Mouse (Mus musculus) liver, postnatal 0 days (tissue): ENCODE measurements around the gene Kat2a. TPM values are rescaled to one million over a fixed set of nuclear protein-coding genes. Genes with fewer than 3 reads are reported as not detected.

Source experiments
- ATAC-seq: fragments of 200-750 bp; cut with Nextera tagmentation; 2 replicates; pipeline ENCODE4 v1.8.0; 2017; ENCODE audit warnings: mild to moderate bottlenecking, moderate library complexity
- DNase-seq: peaks from one replicate; pipeline ENCODE4 v3.0.0-alpha.2; 2016
- H3K27ac ChIP-seq: fragments of 300-500 bp; sonication (generic); 2 replicates; pipeline ENCODE4 v1.5.1; 2014; ENCODE audit warnings: antibody characterized with exemption, moderate library complexity, mild to moderate bottlenecking, low read depth
- H3K27me3 ChIP-seq: fragments of 300-500 bp; sonication (generic); 2 replicates; pipeline ENCODE4 v1.6.1; 2014; ENCODE audit warnings: low read length, control low read depth, mixed read lengths; ENCODE audit not compliant: insufficient read depth
- H3K36me3 ChIP-seq: fragments of 300-500 bp; sonication (generic); replicated peaks from 2 replicates; pipeline ENCODE4 v1.6.1; 2014; ENCODE audit warnings: mild to moderate bottlenecking, control low read depth, low read length, moderate library complexity, mixed read lengths; ENCODE audit not compliant: insufficient read depth
- H3K4me1 ChIP-seq: fragments of 300-500 bp; sonication (generic); 2 replicates; pipeline ENCODE4 v1.6.1; 2014; ENCODE audit warnings: antibody characterized with exemption, mild to moderate bottlenecking, control low read depth; ENCODE audit not compliant: insufficient read depth
- H3K4me2 ChIP-seq: fragments of 300-500 bp; sonication (generic); 2 replicates; pipeline ENCODE4 v1.6.1; 2014; ENCODE audit warnings: low read depth, mild to moderate bottlenecking, low read length, moderate library complexity, mixed read lengths
- H3K4me3 ChIP-seq: fragments of 300-500 bp; sonication (generic); 2 replicates; pipeline ENCODE4 v1.5.1; 2014; ENCODE audit warnings: low read depth, low read length
- H3K9ac ChIP-seq: fragments of 300-500 bp; sonication (generic); replicated peaks from 2 replicates; pipeline ENCODE4 v1.6.1; 2014; ENCODE audit warnings: mild to moderate bottlenecking, moderate library complexity
- H3K9me3 ChIP-seq: fragments of 300-500 bp; sonication (generic); 2 replicates; pipeline ENCODE4 v1.6.1; 2016; ENCODE audit warnings: mild to moderate bottlenecking, control low read depth, low read length, mixed read lengths
- CTCF ChIP-seq: sonication (generic); IDR thresholded peaks from 2 replicates; pipeline ENCODE4 v1.5.1; 2016; ENCODE audit warnings: antibody characterized with exemption, low read depth
- EP300 ChIP-seq: IDR thresholded peaks from 2 replicates; pipeline ENCODE4 v1.6.1; 2016; ENCODE audit warnings: antibody characterized with exemption, low read depth, mild to moderate bottlenecking
- WGBS: fragments of 180-500 bp; shearing (Covaris S2); extraction: QIAGEN DNeasy Blood & Tissue Kit; methylation state at CpG from one replicate; pipeline ENCODE4 v1.1.7; 2014; ENCODE audit not compliant: insufficient replicate concordance; 5-methylcytosine and 5-hydroxymethylcytosine counted together
- polyA plus RNA-seq: library from polyadenylated mRNA; unstranded; fragments of >200 nt; fragmentation: Nextera tagmentation; extraction: Ambion mirVana; gene quantifications from 2 replicates; pipeline ENCODE4 v1.2.1, GENCODE M21; 2015

Gene Kat2a
- polyA plus RNA-seq, 1 experiment from 2014 or later = 9.2 TPM

DNA sequence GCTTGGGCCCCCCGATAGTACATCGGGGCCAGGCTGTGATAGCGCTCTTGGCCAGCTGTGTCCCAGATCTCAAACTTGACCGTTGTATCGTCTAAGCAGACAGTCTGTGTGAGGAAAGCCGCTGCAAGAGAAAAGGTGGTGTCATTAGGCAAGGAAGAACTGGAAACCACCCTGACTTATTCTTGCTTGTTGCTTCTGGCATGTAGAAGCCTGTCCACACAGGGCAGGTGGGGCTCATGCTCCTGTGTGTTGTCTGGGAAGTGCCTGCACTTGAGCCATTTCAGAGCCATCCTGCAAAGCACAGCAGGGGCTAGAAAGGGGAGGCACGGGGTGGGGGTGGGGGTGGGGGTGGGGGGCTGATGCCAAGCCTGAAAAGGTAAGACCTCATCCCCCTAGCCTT lies 6.2 kb upstream of the Kat2a start:
- H3K9ac ChIP-seq = no peak overlapping the region
- ATAC-seq = no peak

DNA sequence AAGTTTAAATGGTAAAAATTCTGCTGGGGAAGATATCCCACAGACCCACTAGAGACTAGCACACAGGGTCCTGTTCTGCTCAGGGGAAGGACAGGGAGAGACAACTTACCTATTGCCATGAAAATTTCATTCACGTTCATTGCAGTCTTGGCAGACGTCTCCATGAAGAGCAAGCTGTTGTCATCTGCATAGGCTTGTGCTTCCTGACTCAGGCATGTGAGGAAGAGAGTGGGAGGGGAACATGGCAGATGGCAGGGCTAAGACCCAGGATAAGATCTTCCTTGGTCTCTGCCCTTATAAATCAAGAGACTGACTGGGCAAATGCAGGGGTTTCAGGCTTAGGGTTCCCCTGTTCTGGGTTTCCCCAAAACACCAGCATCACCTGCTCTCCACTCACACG lies 4.4 kb upstream of the Kat2a start:
- H3K27ac ChIP-seq = no peak overlapping the region
- WGBS = 81% methylated on average over 3 of the region's 3 CpGs
- H3K27me3 ChIP-seq = no peaks in the 10 kb centered on the region
- no peak for TF ChIP-seq CTCF
- no peak overlapping the region for H3K4me2 ChIP-seq
- H3K36me3 ChIP-seq = peaks cover 47% of the 10 kb centered on the region
- H3K4me3 ChIP-seq = no peak overlapping the region
- H3K9ac ChIP-seq = no peak overlapping the region
- no peak for ATAC-seq
- no peaks in the 10 kb centered on the region for H3K9me3 ChIP-seq
- no peak for DNase-seq
- peaks cover 37% of the 10 kb centered on the region for H3K4me1 ChIP-seq

More for the DNA sequence above, 6.2 kb upstream of the Kat2a start:
- no peak for TF ChIP-seq CTCF
- no peak for TF ChIP-seq EP300
- Histone ChIP-seq H3K4me3 (no peak overlapping the region), H3K9me3 (no peaks in the 10 kb centered on the region), H3K4me1 (peaks cover 42% of the 10 kb centered on the region), H3K36me3 (peaks cover 47% of the 10 kb centered on the region), H3K27ac (no peak overlapping the region), H3K4me2 (no peak overlapping the region), H3K27me3 (no peaks in the 10 kb centered on the region)
- WGBS = 88% methylated on average over 7 of the region's 7 CpGs
- DNase-seq = no peak

DNA sequence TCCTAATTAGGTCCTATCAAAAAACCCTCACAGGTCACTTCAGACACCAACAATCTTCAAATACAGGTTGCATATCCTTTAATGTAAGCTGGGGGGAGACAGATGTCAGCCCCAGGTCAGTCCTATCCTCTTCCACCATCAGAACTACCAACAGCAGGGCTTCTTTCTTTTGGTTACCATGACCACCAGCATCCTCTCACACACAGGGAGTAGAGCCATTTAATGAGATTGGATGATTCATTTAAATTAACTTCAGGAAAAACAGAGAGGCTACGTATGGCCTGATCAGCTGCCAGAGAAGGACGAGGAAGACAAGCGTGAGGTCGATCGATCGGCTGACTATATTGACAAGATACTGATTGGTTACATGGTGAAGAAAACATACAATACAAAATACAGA lies 2.7 kb upstream of the Kat2a start:
- no peak for TF ChIP-seq EP300
- no peak for TF ChIP-seq CTCF
- Histone ChIP-seq H3K36me3 (peaks cover 47% of the 10 kb centered on the region), H3K9me3 (no peaks in the 10 kb centered on the region), H3K4me3 (no peak overlapping the region), H3K9ac (no peak overlapping the region), H3K4me2 (no peak overlapping the region), H3K27ac (no peak overlapping the region), H3K4me1 (peaks cover 28% of the 10 kb centered on the region), H3K27me3 (no peaks in the 10 kb centered on the region)
- DNase-seq (no peak), ATAC-seq (no peak)
- 88% methylated on average over 6 of the region's 6 CpGs for WGBS

DNA sequence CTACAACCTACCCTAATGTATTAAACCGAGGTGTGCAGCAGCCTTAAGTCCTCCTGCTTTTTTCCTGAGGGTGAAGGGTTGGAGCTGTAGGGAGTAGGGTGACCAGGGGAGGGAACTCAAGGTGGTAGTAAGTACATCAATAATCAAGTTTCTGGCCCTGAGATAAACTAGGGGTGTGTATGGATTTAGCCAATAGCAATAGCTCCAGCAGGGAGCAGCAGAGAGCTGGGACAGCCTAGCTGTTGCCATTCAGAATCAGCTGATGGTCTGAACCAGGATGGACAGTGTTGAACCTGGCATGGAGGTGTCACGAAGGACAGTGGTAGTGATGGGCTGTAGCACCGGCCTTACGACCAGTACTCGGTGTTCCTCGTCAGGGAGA lies 2.3 kb upstream of the Kat2a start:
- Histone ChIP-seq H3K27ac (peak overlapping the region; percentile 66), H3K4me2 (peak overlapping the region; percentile 84), H3K4me1 (peaks cover 28% of the 10 kb centered on the region), H3K27me3 (no peaks in the 10 kb centered on the region), H3K4me3 (peak overlapping the region; percentile 40), H3K9me3 (no peaks in the 10 kb centered on the region), H3K9ac (0 out of 2 replicates have a peak overlapping the region, but pooled peaks have one; percentile 62), H3K36me3 (peaks cover 47% of the 10 kb centered on the region)
- ATAC-seq = peak; percentile 63
- DNase-seq = peak; percentile 88
- no peak for TF ChIP-seq EP300
- TF ChIP-seq CTCF = peak; percentile 98
- 40% methylated on average over 6 of the region's 6 CpGs for WGBS

DNA sequence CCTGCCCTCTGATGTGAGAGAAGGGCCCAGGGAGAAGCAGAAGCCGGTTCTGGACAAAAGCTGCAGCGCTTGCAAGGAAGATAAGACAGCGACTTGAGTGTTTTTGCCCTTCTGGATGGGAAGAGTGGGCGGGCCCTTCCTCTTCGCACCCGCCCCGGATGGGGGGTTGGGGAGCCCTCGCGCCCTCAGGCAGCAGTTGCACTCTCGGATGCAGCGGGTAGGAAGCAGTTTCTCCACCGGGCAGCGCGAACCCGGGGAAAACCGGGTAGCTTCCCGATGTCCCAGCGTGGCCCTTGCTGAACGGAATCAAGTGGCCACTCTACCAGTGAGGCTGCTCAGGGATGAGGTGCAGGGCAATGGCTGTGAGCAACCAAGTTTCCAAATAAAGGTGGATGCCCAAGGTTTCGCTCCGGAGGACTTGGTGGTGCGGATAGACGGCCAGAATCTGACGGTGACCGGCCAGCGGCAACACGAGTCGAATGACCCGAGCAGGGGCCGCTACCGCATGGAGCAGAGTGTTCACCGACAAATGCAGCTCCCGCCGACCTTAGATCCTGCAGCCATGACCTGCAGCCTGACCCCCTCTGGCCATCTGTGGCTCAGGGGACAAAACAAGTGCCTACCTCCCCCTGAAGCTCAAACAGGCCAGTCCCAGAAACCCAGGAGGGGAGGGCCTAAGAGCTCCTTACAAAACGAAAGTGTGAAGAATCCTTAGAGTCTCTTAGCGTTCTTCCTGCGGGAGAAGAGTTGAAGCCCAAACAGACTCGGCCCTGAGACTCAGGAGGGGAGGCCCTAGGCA lies 1.7 kb upstream of the Kat2a start, which contains the start of gene Hspb9:
Hspb9 (plus strand) TSS at position 116 of the 799 bp plus-strand sequence.
- Histone ChIP-seq H3K27ac (peak within 1 kb of the TSS; percentile 66), H3K36me3 (peaks cover 46% of the 10 kb centered on the region)

DNA sequence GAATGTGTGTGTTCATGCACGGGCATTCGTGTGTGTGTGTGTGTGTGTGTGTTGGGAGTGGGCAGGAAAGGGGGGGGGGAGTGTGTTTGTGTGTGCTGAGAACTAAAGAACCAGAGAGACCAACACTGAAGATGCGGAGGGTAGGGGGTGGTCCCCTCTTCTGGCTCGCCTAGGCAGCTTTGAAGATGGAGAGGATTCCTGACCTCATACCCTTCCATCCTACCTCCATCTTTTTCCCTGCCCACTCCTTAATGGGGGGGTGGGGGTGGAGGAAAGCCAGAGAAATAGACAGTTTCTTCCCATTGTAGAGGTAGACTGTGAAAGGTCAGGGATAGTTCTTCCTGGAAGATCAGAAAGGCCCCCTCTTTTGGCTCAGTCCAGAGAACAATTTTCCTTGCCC lies 909 bp upstream of the Kat2a start:
- 57% methylated on average over 4 of the region's 4 CpGs for WGBS
- Histone ChIP-seq H3K9ac (peak overlapping the region; percentile 62), H3K4me3 (peak overlapping the region; percentile 40; the same call in 1 of the 2 replicates), H3K27me3 (no peaks in the 10 kb centered on the region), H3K4me1 (peaks cover 28% of the 10 kb centered on the region), H3K9me3 (no peaks in the 10 kb centered on the region), H3K27ac (peak overlapping the region; percentile 66), H3K4me2 (peak overlapping the region; percentile 84), H3K36me3 (peaks cover 46% of the 10 kb centered on the region)
- ATAC-seq (no peak), DNase-seq (no peak)
- TF ChIP-seq EP300 (no peak), CTCF (no peak)

More for the DNA sequence above, 1.7 kb upstream of the Kat2a start, which contains the start of gene Hspb9:
- peak within 1 kb of the TSS; percentile 84 for H3K4me2 ChIP-seq
- H3K27me3 ChIP-seq = no peaks in the 10 kb centered on the region
- WGBS = 4% methylated on average over 38 of the region's 38 CpGs
- peak; percentile 53 for ATAC-seq
- no peak for TF ChIP-seq CTCF
- TF ChIP-seq EP300 = 0 out of 2 replicates have a peak, but pooled peaks have one; percentile 25
- H3K4me3 ChIP-seq = peak within 1 kb of the TSS; percentile 40
- H3K9ac ChIP-seq = peak within 1 kb of the TSS; percentile 62
- H3K4me1 ChIP-seq = peaks cover 28% of the 10 kb centered on the region
- DNase-seq = peak; percentile 82
- no peaks in the 10 kb centered on the region for H3K9me3 ChIP-seq
